Comparison of ENCODE assay signal across 16 mouse cellular contexts in genomic region chr7:139392106-139392505, GRCm38 (mm10). TPM values are rescaled to one million over a fixed set of nuclear protein-coding genes. Genes with fewer than 3 reads are reported as not detected.
DNase-seq lines count a peak whose midpoint lies in the region; ATAC-seq and TF ChIP-seq lines count a peak whose summit lies in the region.
"Had no signal": no experiment of that assay in that cellular context is flagged by ENCODE, and none has a peak within 500 bp of the region (broad histone marks: within the 10 kb centered on the region; RNA-seq: fewer than 3 reads in every experiment).

No protein-coding gene starts in this region.

- H3K4me2 ChIP-seq in heart, embryonic 12.5 days, result peak overlapping the region; percentile 75
- peak overlapping the region; percentile 82; the same call in 1 of the 2 replicates for H3K4me2 ChIP-seq in stomach, postnatal 0 days (replicated peaks; ENCODE audit: low read depth)
- H3K4me2 ChIP-seq: forebrain, embryonic 15.5 days; midbrain, embryonic 13.5 days had no signal

- H3K27ac ChIP-seq in heart, embryonic 12.5 days (ENCODE audit: poor library complexity, severe bottlenecking), result 0 out of 2 replicates have a peak overlapping the region, but pooled peaks have one; percentile 65
- peak overlapping the region; percentile 20 for H3K27ac ChIP-seq in stomach, postnatal 0 days (replicated peaks)
- H3K27ac ChIP-seq: forebrain, embryonic 15.5 days; midbrain, embryonic 13.5 days had no signal

- no peak for TF ChIP-seq CTCF in stomach, postnatal 0 days (IDR thresholded peaks at IDR 0.05; ENCODE audit: low read depth)

- WGBS in heart, embryonic 12.5 days, result 70% methylated on average over 2 of the region's 2 CpGs
- WGBS in stomach, postnatal 0 days, result 69% methylated on average over 2 of the region's 2 CpGs

- ATAC-seq in heart, embryonic 12.5 days (ENCODE audit: insufficient number of reproducible peaks, low FRiP score), result no peak
- ATAC-seq in megakaryocyte, adult 5-6 weeks (ENCODE audit: poor library complexity, severe bottlenecking), result no peak
- ATAC-seq in stomach, postnatal 0 days (ENCODE audit: low FRiP score, low TSS enrichment), result no peak
- ATAC-seq: forebrain, embryonic 15.5 days; inflammation-experienced regulatory T-cells, adult 6 months; midbrain, embryonic 13.5 days had no signal

- no peaks in the 10 kb centered on the region for H3K27me3 ChIP-seq in heart, embryonic 12.5 days (replicated peaks)
- H3K27me3 ChIP-seq in megakaryocyte, embryonic 14.5 days (replicated peaks), result no peaks in the 10 kb centered on the region
- H3K27me3 ChIP-seq in stomach, postnatal 0 days (ENCODE audit: control insufficient read depth, insufficient read depth, low read length), result no peaks in the 10 kb centered on the region
- H3K27me3 ChIP-seq: forebrain, embryonic 15.5 days; midbrain, embryonic 13.5 days had no signal

- peaks cover 77% of the 10 kb centered on the region for H3K4me1 ChIP-seq in heart, embryonic 12.5 days (replicated peaks)
- peaks cover 81% of the 10 kb centered on the region for H3K4me1 ChIP-seq in megakaryocyte, embryonic 14.5 days
- H3K4me1 ChIP-seq in stomach, postnatal 0 days (replicated peaks; ENCODE audit: control insufficient read depth, insufficient read depth), result peaks cover 22% of the 10 kb centered on the region

- intact Hi-C loops in left cerebral cortex, postnatal 36 days (cut with DNase I), result loop anchor here (5.0 to 10.0 kb wide), 2 partner anchors 40 to 177 kb away; partner anchors contain the start of genes Lrrc27 and Stk32c

- H3K36me3 ChIP-seq in heart, embryonic 12.5 days, result peaks cover 5% of the 10 kb centered on the region; the same call in 1 of the 2 replicates
- peaks cover 58% of the 10 kb centered on the region for H3K36me3 ChIP-seq in megakaryocyte, embryonic 14.5 days (replicated peaks; ENCODE audit: low read length)
- no peaks in the 10 kb centered on the region for H3K36me3 ChIP-seq in stomach, postnatal 0 days (ENCODE audit: control insufficient read depth, insufficient read depth, low read length)
- H3K36me3 ChIP-seq: forebrain, embryonic 15.5 days; midbrain, embryonic 13.5 days had no signal

- H3K9ac ChIP-seq in heart, embryonic 12.5 days, result no peak overlapping the region
- H3K9ac ChIP-seq in stomach, postnatal 0 days (ENCODE audit: low read length), result no peak overlapping the region
- H3K9ac ChIP-seq: forebrain, embryonic 15.5 days; midbrain, embryonic 13.5 days had no signal

- no peak overlapping the region for H3K4me3 ChIP-seq in heart, embryonic 12.5 days
- peak overlapping the region; percentile 98 for H3K4me3 ChIP-seq in megakaryocyte, embryonic 14.5 days (replicated peaks)
- peak overlapping the region; percentile 8; the same call in 1 of the 2 replicates for H3K4me3 ChIP-seq in stomach, postnatal 0 days (ENCODE audit: low read depth, low read length)
- H3K4me3 ChIP-seq: forebrain, embryonic 15.5 days; midbrain, embryonic 13.5 days had no signal

- no peaks in the 10 kb centered on the region for H3K9me3 ChIP-seq in heart, embryonic 12.5 days (replicated peaks)
- no peaks in the 10 kb centered on the region for H3K9me3 ChIP-seq in megakaryocyte, embryonic 14.5 days
- no peaks in the 10 kb centered on the region for H3K9me3 ChIP-seq in stomach, postnatal 0 days (ENCODE audit: control insufficient read depth, low read length)
- H3K9me3 ChIP-seq: forebrain, embryonic 15.5 days; midbrain, embryonic 13.5 days had no signal

- DNase-seq in cerebellum, adult 9-11 months, result peak; percentile 66
- no peak for DNase-seq in cerebellum, postnatal 4 days (ENCODE audit: low spot score in 2 of 2)
- DNase-seq in heart, adult 8-10 months (ENCODE audit: low spot score), result no peak
- DNase-seq in stomach, postnatal 0 days (ENCODE audit: low spot score), result no peak
- no peak for DNase-seq in left cerebral cortex, postnatal 36 days (ENCODE audit: low spot score in 2 of 2)
- DNase-seq: adrenal gland, postnatal 25 days; embryo, embryonic 11 days; liver; lung, adult 18-20 months; thymus, postnatal 4 days had no signal

- TF ChIP-seq EP300 in stomach, postnatal 0 days (optimal IDR thresholded peaks at IDR 0.05), result no peak

RNA-seq across cellular contexts. Expression of gene Inpp5a, which starts 3.2 kb away (rescaled TPM):
- 96.3 and 104 TPM in 2 replicates for polyA plus RNA-seq in heart, embryonic 12.5 days (2016; fragmentation: Nextera tagmentation; extraction: Ambion mirVana)
- total RNA-seq in heart, adult 8-10 months (2022), result 100 to 1,000 TPM; 291 to 307 (median 299) TPM
- polyA plus RNA-seq in megakaryocyte, embryonic 14.5 days (2012; ENCODE audit: insufficient read depth, low replicate concordance), result 95.0 and 304 TPM in 2 replicates
- 11.4 and 11.9 TPM in 2 replicates for total RNA-seq in megakaryocyte, adult 5-6 weeks (2015)
- total RNA-seq in megakaryocyte, adult 5-6 weeks (2017), result 7.6 and 10.5 TPM in 2 replicates
- polyA plus RNA-seq in stomach, postnatal 0 days (2015; fragmentation: Nextera tagmentation; extraction: Ambion mirVana), result 25.4 and 27.6 TPM in 2 replicates
- total RNA-seq in left cerebral cortex, postnatal 36 days (2021), result 10 to 100 TPM; 56.5 to 60.1 TPM

Comparison
In these comparisons a context has a peak if more than half of its experiments do, and no peak if none do; other contexts are left out.
1. RNA of gene Inpp5a, which starts 3.2 kb away (total RNA-seq): 291 to 307 TPM in heart, adult 8-10 months; 56.5 to 60.1 TPM in left cerebral cortex, postnatal 36 days and 7.6 to 11.9 TPM in megakaryocyte, adult 5-6 weeks; every median in the first group is over 4 times any median in the second.